Mouse (Mus musculus): ENCODE measurements around the gene Mrps7.
"Not testable (repeated sequence)": the region's sequence is repeated elsewhere in the genome, so short reads cannot be mapped to it uniquely, and the experiment has no call there.

Gene Mrps7

DNA sequence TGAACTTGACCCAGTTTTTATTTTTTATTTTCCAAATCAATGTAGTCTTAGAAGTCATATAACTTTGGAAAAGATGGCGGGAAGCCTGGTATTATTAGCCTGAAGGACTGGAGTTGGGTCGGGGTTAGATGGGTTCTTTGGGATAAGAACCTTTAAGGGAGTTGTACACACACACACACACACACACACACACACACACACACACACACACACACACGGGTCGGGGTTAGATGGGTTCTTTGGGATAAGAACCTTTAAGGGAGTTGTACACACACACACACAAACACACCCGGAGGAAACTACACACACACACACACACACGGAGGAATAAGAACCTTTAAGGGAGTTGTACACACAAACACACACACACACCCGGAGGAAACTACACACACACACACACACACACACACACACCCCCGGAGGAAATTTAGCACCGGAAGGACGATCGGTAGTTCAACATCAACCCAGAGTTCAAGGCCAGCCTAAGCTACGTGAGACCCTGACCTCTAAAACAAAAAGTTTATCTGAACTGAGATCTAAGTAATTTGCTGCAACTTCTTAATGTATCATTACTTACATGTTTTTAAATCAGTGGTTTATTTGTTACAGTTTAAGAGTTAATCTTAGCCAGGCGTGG lies 24.9 kb downstream of the Mrps7 start:
- no peak for DNase-seq (ENCODE audit: low spot score in 2 of 2)

GRCm38 (mm10) chr11:115629734-115630531 lies 26.2 kb downstream of the Mrps7 start:
- no peak for DNase-seq (ENCODE audit: low spot score in 2 of 2)

DNA sequence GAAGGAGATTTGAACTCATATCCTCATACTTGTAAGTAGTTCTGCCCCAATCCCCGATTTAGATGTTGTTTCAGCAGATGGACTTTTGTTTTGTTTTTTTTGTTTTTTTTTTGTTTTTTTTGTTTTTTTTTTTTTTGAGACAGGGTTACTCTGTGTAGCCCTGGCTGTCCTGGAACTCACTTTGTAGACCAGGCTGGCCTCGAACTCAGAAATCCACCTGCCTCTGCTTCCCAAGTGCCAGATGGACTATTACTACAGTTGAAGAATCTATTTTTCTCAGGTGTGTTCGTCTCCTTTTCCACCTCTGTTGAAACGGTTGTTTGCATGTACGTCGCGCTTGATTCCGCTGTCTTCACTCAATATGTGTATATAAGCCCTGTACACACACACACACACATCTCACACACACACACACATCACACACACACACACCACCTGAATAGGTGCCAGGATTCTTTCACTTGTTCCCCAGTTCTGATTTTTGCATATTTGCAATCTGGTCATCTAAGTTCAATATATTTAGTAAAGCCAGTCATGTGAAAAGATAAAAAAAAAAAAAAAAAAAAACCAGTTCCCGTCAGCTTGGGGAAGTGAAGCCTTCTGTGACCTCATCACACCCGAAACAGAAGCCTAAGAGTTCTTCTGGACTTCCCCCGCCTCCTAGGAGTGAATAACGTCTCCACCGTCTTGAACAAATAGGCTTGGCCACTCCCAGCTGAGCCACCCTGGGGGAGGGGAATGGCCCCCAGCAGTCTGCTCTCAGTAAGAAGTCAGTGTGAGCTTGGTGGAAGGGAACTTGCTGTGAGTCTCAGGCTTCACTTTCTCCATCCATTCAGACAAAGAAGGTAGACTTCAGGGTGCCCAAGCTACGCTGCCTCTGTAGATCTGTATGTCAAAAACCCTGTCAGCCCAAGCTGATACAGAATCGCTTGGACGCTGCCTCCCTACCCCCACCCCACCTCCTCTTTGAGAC lies 27.1 kb downstream of the Mrps7 start:
- DNase-seq (ENCODE audit: low spot score in 2 of 2): peak in 1 of 2 experiments; percentile 38

- no peak for DNase-seq (ENCODE audit: low spot score in 2 of 2)
Measured at GRCm38 (mm10) chr11:115631505-115631890, 27.8 kb downstream of the Mrps7 start.

- no peak for DNase-seq (ENCODE audit: low spot score in 2 of 2)
Measured at GRCm38 (mm10) chr11:115632247-115632646, 28.5 kb downstream of the Mrps7 start.

GRCm38 (mm10) chr11:115632862-115633261 lies 29.1 kb downstream of the Mrps7 start:
- DNase-seq (ENCODE audit: low spot score in 2 of 2): no peak

- DNase-seq (ENCODE audit: low spot score in 2 of 2): no peak
Measured at GRCm38 (mm10) chr11:115634109-115634508, 30.4 kb downstream of the Mrps7 start.

- DNase-seq (ENCODE audit: low spot score in 2 of 2): no peak
Measured at GRCm38 (mm10) chr11:115635041-115635440, 31.3 kb downstream of the Mrps7 start.

GRCm38 (mm10) chr11:115635484-115635883 lies 31.8 kb downstream of the Mrps7 start:
- no peak for DNase-seq (ENCODE audit: low spot score in 2 of 2)

- no peak for DNase-seq (ENCODE audit: low spot score in 2 of 2)
Measured at GRCm38 (mm10) chr11:115636960-115637359, 33.2 kb downstream of the Mrps7 start.

DNA sequence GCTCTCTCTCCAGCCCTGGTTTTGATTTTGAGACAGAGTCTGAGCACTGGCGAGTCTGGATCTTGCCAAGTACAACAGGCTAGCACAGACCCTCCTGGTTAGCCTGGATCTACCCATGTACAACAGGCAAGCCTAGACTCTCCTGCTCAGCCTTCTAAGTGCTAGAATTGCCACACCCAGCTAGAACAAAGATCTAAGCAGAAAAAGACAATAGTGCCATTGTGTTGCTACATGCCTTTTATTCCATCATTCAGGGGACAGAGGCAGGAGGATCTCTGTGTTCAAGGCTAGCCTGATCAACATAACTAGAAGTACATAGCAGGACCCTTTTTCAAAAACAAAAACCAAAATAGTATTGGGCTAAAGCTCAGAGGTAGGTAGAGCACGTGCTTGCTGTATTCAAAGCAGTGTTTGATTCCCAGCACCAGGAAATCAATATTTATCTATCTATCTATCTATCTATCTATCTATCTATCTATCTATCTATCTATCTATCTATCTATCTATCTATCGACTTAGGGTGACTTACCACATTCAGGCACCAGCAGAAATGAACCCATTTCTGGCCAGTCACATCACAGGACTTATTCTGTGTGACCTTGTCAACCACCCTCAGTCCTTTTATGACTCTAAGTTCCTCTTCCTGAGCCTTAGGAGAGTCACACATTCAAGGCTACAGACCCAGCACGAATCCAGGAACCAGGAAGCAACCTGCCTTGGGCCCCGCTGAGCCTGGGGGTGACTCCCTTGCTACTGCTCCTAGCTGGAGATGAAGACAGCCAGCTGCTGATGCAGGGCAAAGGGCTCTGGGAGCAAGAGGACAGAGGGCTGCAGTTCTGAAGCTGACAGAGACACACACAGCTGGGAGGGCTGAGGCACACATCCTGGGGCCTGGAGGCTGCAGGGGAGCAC lies 35.0 kb downstream of the Mrps7 start:
- DNase-seq (ENCODE audit: low spot score in 2 of 2): no peak

DNA sequence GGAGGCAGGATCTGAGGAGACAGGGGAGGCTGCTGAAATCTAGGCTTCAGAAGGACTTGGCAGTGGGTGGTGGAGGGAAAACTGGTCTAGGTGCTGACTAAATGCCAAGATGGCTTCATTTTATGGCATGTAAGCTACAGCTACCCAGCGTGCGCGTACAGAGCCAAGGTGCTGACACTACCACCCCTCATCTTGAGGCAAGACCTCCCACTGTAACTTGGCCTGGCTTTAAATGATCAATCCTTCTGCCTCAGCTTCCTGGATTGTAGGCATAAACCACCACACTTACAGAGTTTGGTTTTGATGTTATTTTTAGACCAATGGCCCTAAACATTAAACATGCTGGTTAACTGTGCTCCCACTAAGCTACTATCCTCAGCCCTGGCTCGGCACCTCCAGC lies 35.8 kb downstream of the Mrps7 start:
- DNase-seq (ENCODE audit: low spot score in 2 of 2): no peak

- no peak for DNase-seq (ENCODE audit: low spot score in 2 of 2)
Measured at GRCm38 (mm10) chr11:115640311-115640828, 36.6 kb downstream of the Mrps7 start.

DNA sequence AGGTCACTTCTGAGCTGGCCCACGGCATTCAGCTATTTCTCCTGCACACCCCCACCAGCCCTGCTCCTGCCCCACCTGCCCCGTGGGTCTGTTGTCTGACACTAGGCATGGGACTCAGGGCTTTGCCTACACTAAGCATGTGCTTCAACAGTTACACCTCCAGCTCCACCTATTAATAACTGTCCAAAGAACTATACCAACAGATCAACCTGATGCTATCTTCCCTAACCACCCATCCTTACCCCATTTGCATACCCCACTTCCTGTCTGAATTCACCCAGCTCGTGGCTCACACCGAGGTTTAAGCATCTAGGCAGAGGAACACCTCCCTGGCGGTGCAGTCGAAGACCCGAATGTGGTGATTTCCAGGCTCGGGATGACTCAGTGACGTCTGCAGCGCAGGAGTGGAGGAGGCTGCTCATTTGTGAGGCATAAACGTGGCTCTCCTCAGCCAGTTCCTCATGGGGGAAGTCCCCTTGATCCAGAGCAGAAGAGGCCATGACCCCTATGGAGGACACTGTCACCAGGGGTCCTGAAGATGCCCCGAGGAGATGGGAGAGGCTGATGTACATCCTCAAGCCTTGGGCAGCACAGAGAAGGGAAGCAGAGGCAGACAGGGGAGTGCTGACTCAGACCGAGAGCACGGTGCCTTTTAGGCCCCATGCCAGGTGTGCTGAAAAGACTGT lies 37.4 kb downstream of the Mrps7 start:
- no peak for DNase-seq (ENCODE audit: low spot score in 2 of 2)

- no peak for DNase-seq (ENCODE audit: low spot score in 2 of 2)
Measured at GRCm38 (mm10) chr11:115641664-115642036, 37.9 kb downstream of the Mrps7 start.

DNA sequence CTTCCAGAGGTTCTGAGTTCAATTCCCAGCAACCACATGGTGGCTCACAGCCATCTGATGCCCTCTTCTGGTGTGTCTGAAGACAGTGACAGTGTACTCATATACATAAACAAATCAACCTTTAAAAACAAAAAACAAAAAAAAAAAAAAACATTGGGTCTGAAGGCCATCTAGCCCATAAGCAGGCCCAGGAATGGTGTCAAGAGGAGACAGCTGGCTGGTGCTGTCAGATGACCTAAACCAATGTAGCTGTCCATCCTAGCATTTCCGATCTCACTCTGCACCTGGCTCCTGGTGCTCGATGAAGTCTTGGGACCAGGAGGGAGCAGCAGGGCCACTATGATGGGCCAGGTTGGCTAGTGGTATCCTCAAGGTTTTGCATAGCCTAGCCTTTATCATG lies 39.0 kb downstream of the Mrps7 start:
- no peak for DNase-seq (ENCODE audit: low spot score in 2 of 2)

- no peak for DNase-seq (ENCODE audit: low spot score in 2 of 2)
Measured at GRCm38 (mm10) chr11:115643265-115643664, 39.5 kb downstream of the Mrps7 start.

GRCm38 (mm10) chr11:115644308-115644707 lies 40.6 kb downstream of the Mrps7 start:
- no peak for DNase-seq (ENCODE audit: low spot score in 2 of 2)

- not testable (repeated sequence) for DNase-seq (ENCODE audit: low spot score in 2 of 2)
Measured at GRCm38 (mm10) chr11:115645498-115645897, 41.8 kb downstream of the Mrps7 start.

DNA sequence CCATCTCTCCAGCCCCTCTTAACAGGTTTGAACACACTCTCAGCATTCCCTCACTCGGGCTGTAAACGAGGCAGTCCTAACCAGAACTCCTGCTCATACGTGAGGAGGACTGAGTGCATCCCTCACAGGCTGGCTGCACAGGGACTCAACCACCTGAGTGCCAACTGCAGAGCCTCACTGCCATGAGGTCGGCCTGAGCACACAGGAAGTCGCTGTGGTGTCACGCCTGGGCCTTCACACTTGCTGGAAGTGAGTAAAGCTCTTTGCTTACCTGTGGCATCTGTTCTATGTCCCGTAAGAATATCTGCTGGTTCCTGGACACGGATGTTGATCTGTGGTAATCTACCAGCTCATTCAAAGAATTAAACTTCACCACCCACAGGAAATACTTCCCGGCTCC lies 42.7 kb downstream of the Mrps7 start:
- no peak for DNase-seq (ENCODE audit: low spot score in 2 of 2)

Measured in frontal cortex, postnatal 14 days (tissue).